Mouse (Mus musculus): ENCODE data around the gene Orm1.
A peak's percentile ranks its signal among the peaks of the same experiment; 100 is the strongest.

Gene Orm1

GRCm38 (mm10) chr4:63355877-63356665 lies 11.7 kb downstream of the Orm1 start, which contains the start of gene Orm3:
Gene Orm3, plus strand, starts transcription at chr4:63356162.
- DNase-seq (ENCODE audit: low read depth, low spot score): no peak

- DNase-seq (ENCODE audit: low read depth, low spot score): no peak
Measured at GRCm38 (mm10) chr4:63356981-63357570, 12.7 kb downstream of the Orm1 start.

GRCm38 (mm10) chr4:63359861-63360260 lies 15.5 kb downstream of the Orm1 start:
- no peak for DNase-seq (ENCODE audit: low read depth, low spot score)

- DNase-seq (ENCODE audit: low read depth, low spot score): no peak
Measured at GRCm38 (mm10) chr4:63362150-63362549, 17.8 kb downstream of the Orm1 start, which contains the start of gene Orm2. Gene Orm2, plus strand, starts transcription at chr4:63362449.

GRCm38 (mm10) chr4:63368577-63368976 lies 24.2 kb downstream of the Orm1 start:
- DNase-seq (ENCODE audit: low read depth, low spot score): peak; percentile 79

GRCm38 (mm10) chr4:63370897-63371296 lies 26.5 kb downstream of the Orm1 start:
- no peak for DNase-seq (ENCODE audit: low read depth, low spot score)

GRCm38 (mm10) chr4:63371890-63372289 lies 27.5 kb downstream of the Orm1 start:
- peak; percentile 42 for DNase-seq (ENCODE audit: low read depth, low spot score)

GRCm38 (mm10) chr4:63373404-63373803 lies 29.0 kb downstream of the Orm1 start:
- no peak for DNase-seq (ENCODE audit: low read depth, low spot score)

GRCm38 (mm10) chr4:63374331-63374730 lies 30.0 kb downstream of the Orm1 start:
- DNase-seq (ENCODE audit: low read depth, low spot score): no peak

- no peak for DNase-seq (ENCODE audit: low read depth, low spot score)
Measured at GRCm38 (mm10) chr4:63375367-63375766, 31.0 kb downstream of the Orm1 start.

GRCm38 (mm10) chr4:63377483-63377882 lies 33.1 kb downstream of the Orm1 start:
- DNase-seq (ENCODE audit: low read depth, low spot score): no peak

GRCm38 (mm10) chr4:63382676-63383369 lies 38.5 kb downstream of the Orm1 start:
- DNase-seq (ENCODE audit: low read depth, low spot score): no peak

- DNase-seq (ENCODE audit: low read depth, low spot score): no peak
Measured at GRCm38 (mm10) chr4:63383474-63383873, 39.1 kb downstream of the Orm1 start.

GRCm38 (mm10) chr4:63384262-63384661 lies 39.9 kb downstream of the Orm1 start:
- no peak for DNase-seq (ENCODE audit: low read depth, low spot score)

GRCm38 (mm10) chr4:63385253-63385652 lies 40.9 kb downstream of the Orm1 start:
- no peak for DNase-seq (ENCODE audit: low read depth, low spot score)

GRCm38 (mm10) chr4:63385784-63386183 lies 41.4 kb downstream of the Orm1 start:
- no peak for DNase-seq (ENCODE audit: low read depth, low spot score)

- no peak for DNase-seq (ENCODE audit: low read depth, low spot score)
Measured at GRCm38 (mm10) chr4:63388029-63388428, 43.7 kb downstream of the Orm1 start.

GRCm38 (mm10) chr4:63389121-63389886 lies 44.9 kb downstream of the Orm1 start:
- DNase-seq (ENCODE audit: low read depth, low spot score): no peak

GRCm38 (mm10) chr4:63389887-63390528 lies 45.6 kb downstream of the Orm1 start:
- no peak for DNase-seq (ENCODE audit: low read depth, low spot score)

- DNase-seq (ENCODE audit: low read depth, low spot score): no peak
Measured at GRCm38 (mm10) chr4:63391322-63391721, 47.0 kb downstream of the Orm1 start.

Measured in mesoderm, embryonic 11.5 days (tissue).